Mouse (Mus musculus) liver, postnatal 0 days (tissue): ENCODE results near the gene Ric8a.

ENCODE experiments used
- CTCF ChIP-seq: sonication (generic); IDR thresholded peaks from 2 replicates; pipeline ENCODE4 v1.5.1; 2016; ENCODE audit warnings: antibody characterized with exemption, low read depth
- EP300 ChIP-seq: IDR thresholded peaks from 2 replicates; pipeline ENCODE4 v1.6.1; 2016; ENCODE audit warnings: antibody characterized with exemption, low read depth, mild to moderate bottlenecking

DNA sequence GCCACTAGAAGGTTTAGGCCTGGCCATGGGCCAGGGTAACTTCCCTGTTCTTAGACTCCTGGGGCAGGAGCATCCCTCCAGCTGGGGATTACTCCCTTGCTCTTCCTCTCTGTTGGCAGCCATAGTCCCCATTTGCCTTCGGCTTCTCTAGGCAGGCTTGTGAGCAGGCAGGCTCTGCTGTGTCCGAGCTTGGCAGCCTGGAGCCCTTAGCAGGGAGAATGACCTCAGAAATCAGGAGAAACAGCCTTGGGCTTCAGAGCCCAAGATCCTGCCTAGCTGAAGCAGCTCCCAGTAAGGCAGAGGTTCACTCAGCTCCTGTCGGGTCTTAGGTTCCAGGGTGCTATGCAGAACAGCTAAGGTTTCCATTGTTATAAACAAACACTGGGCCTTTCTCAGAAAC, 42.4 kb downstream of the Ric8a start:
- TF ChIP-seq CTCF = no peak
- no peak for TF ChIP-seq EP300
